Mouse (Mus musculus): ENCODE data around the gene Ctla4.

Ctla4 gene

GRCm38 (mm10) chr1:60961080-60961479 lies 74.3 kb downstream of the Ctla4 start:
- DNase-seq (ENCODE audit: low read depth): peak; percentile 83

- peak; percentile 14 for DNase-seq (ENCODE audit: low read depth)
Measured at GRCm38 (mm10) chr1:60962095-60962494, 75.3 kb downstream of the Ctla4 start.
